Mouse (Mus musculus) right cerebral cortex, postnatal 4 days (tissue): ENCODE measurements around the gene Lysmd2.
A peak's percentile ranks its signal among the peaks of the same experiment; 100 is the strongest.
"Not testable (repeated sequence)": the region's sequence is repeated elsewhere in the genome, so short reads cannot be mapped to it uniquely, and the experiment has no call there.

Experiments used
- DNase-seq: peaks from one replicate; pipeline ENCODE4 v3.0.0-alpha.2; 2022

The Lysmd2 gene

GRCm38 (mm10) chr9:75625556-75626307 lies at the start of gene Lysmd2:
Lysmd2 (plus strand) TSS chr9:75625741.
- DNase-seq = peak; percentile 66

- no peak for DNase-seq
Measured at GRCm38 (mm10) chr9:75579321-75579720, 46.2 kb upstream of the Lysmd2 start.

GRCm38 (mm10) chr9:75581694-75582350 lies 43.7 kb upstream of the Lysmd2 start:
- no peak for DNase-seq

- no peak for DNase-seq
Measured at GRCm38 (mm10) chr9:75589850-75590790, 35.4 kb upstream of the Lysmd2 start.

GRCm38 (mm10) chr9:75593481-75593880 lies 32.1 kb upstream of the Lysmd2 start:
- DNase-seq = no peak

GRCm38 (mm10) chr9:75597036-75597435 lies 28.5 kb upstream of the Lysmd2 start:
- no peak for DNase-seq

- DNase-seq = no peak
Measured at GRCm38 (mm10) chr9:75597596-75597995, 27.9 kb upstream of the Lysmd2 start.

GRCm38 (mm10) chr9:75599191-75599841 lies 26.2 kb upstream of the Lysmd2 start:
- DNase-seq = peak; percentile 43

GRCm38 (mm10) chr9:75600166-75600934 lies 25.2 kb upstream of the Lysmd2 start:
- no peak for DNase-seq

- DNase-seq = no peak
Measured at GRCm38 (mm10) chr9:75601510-75601909, 24.0 kb upstream of the Lysmd2 start.

GRCm38 (mm10) chr9:75607496-75607895 lies 18.0 kb upstream of the Lysmd2 start:
- no peak for DNase-seq

GRCm38 (mm10) chr9:75609505-75609904 lies 16.0 kb upstream of the Lysmd2 start:
- no peak for DNase-seq

- DNase-seq = no peak
Measured at GRCm38 (mm10) chr9:75609965-75610364, 15.6 kb upstream of the Lysmd2 start.

GRCm38 (mm10) chr9:75610571-75611493 lies 14.7 kb upstream of the Lysmd2 start, which contains the start of gene Tmod2:
Tmod2 (minus strand) TSS chr9:75611325.
- DNase-seq = peak; percentile 73

- no peak for DNase-seq
Measured at GRCm38 (mm10) chr9:75616560-75616959, 9.0 kb upstream of the Lysmd2 start.

- DNase-seq = no peak
Measured at GRCm38 (mm10) chr9:75618836-75619400, 6.6 kb upstream of the Lysmd2 start.

GRCm38 (mm10) chr9:75619761-75620160 lies 5.8 kb upstream of the Lysmd2 start:
- not testable (repeated sequence) for DNase-seq

- DNase-seq = no peak
Measured at GRCm38 (mm10) chr9:75621428-75621827, 4.1 kb upstream of the Lysmd2 start.

- no peak for DNase-seq
Measured at GRCm38 (mm10) chr9:75624983-75625555, 472 bp upstream of the Lysmd2 start.

GRCm38 (mm10) chr9:75626308-75626604 lies 715 bp downstream of the Lysmd2 start:
- no peak for DNase-seq
